Mouse (Mus musculus): ENCODE results near the gene Gmpr.

Gmpr gene

DNA sequence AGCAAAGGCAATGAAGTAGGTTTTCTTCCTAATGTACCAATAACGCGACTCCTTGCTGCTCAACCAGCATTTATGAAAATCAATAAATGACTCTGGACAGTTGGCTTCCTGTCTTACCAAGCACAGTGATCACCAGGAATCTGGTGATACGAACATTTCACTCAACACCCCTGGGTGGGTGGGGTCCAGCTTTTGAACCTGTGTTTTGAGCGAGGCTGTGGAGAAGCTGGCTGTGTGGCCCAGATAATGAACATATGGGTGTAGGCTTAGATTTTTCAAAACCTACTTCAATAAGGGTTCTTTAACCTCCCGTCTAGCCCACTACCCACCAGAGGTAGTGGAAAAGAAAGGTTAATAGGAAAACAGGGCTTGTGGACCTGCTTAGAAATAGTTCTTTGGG, 4.5 kb upstream of the Gmpr start:
- DNase-seq (ENCODE audit: extremely low spot score, low read depth, low spot score): no peak

DNA sequence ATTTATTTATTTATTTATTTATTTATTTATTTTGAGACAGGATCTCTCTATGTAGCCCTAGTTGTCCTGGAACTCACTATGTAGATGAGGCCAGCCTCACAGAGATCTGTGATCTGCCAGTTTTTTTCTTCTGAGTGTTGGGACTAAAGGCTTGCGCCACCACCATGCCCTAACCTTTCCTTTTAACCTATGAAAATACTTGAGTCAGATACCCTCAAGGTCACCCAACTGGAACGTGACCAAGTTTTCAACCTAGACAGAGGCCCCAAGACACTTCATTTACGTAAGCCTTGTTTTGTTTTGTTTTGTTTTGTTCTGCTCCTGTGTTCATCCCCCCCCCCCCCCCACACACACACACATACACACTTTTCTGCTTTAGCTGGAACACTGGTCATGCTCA, 1.7 kb upstream of the Gmpr start:
- DNase-seq (ENCODE audit: extremely low spot score, low read depth, low spot score): no peak

DNA sequence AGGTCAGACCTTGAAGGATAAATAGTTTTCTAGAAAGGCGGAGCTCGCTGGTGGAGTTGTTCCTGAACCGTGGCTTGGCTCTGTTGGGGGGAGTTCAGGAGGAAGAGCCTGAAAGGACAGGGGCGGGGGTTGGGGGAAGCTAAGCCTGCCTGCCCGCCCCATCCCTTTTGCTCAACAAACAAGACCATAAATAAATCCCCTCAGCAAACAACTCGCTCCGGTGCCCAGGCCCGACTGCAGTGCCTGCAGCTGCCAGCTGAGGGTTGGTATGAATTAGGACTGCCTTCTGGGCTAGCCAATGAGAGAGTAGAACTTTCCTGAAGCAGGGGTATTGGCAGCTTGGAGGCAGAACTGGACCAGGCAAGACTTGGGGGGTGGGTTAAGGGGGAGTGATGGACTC, 1.3 kb downstream of the Gmpr start:
- DNase-seq (ENCODE audit: extremely low spot score, low read depth, low spot score): no peak

DNA sequence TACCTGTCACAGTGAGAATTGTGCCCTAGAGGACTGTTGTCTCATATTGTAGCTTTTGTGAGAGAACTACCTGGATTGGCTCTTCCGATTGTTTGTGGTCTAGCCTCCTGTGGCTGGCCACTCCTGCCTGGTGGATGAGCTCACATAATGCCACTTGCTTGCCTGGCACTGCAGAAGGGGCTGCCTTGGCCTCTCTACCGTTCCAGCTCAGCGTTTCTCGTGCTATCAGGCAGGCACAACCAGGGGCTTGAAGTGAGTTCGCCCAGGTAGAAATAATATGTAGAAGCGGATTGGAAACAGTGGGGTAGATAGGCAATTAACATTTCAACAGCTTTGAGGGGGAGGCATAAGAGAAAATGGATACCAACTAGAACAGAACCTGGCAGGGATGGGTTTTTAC, 2.1 kb downstream of the Gmpr start:
- no peak for DNase-seq (ENCODE audit: extremely low spot score, low read depth, low spot score)

DNA sequence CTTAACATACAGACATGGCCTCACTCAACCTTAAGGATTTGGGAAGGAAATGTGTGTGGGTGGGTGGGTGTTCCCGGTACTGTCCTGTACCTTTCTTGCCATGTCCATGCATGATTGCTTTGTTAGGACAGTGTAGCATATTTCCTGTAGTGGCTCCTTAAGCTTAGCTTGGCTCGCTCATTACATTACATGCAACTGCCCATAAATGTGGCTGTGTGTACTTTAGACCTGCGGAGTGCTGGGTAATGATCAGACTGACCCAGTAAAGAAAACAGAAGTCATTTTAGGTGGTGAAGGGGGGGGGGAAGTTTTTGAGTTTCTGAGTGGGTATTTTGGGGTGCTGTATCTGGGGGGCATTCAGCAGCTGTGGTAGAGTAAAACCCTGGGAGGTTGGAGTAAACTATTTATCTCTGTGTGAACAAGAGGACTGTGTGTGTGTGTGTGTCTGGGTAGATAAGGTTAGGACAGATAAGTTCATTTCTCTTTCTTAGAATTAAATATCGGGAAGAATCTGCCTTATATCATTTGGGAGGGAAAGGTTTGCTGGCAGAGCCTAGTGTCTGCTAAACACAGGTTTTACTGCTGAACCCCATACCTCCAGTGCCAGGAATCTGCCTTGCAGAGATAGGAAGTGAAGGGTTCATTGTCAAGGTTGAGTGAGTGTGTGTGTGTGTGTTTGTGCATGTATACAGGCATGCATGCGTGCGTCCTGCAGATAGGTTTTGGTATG, 4.6 kb downstream of the Gmpr start:
- no peak for DNase-seq (ENCODE audit: extremely low spot score, low read depth, low spot score)

DNA sequence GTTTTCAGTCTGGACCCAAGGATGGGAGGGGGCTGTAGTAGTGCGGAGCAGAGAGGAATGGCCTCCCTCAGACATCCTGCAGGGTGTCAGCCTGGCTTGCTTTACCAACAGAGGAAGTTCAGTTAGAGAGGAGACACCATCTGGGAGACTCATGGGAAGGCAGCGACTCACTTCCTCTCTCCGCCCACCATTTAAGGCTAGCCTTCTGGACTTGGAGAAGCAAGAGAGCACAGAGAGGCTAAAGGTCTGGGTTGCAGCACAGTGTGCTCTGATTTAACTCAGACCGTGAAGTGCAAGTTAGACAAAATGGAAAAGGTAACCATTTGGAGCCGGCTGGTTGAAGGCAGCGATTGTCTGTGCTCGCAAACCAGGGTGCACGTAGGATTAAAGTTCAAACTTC, 5.3 kb downstream of the Gmpr start:
- DNase-seq (ENCODE audit: extremely low spot score, low read depth, low spot score): no peak

DNA sequence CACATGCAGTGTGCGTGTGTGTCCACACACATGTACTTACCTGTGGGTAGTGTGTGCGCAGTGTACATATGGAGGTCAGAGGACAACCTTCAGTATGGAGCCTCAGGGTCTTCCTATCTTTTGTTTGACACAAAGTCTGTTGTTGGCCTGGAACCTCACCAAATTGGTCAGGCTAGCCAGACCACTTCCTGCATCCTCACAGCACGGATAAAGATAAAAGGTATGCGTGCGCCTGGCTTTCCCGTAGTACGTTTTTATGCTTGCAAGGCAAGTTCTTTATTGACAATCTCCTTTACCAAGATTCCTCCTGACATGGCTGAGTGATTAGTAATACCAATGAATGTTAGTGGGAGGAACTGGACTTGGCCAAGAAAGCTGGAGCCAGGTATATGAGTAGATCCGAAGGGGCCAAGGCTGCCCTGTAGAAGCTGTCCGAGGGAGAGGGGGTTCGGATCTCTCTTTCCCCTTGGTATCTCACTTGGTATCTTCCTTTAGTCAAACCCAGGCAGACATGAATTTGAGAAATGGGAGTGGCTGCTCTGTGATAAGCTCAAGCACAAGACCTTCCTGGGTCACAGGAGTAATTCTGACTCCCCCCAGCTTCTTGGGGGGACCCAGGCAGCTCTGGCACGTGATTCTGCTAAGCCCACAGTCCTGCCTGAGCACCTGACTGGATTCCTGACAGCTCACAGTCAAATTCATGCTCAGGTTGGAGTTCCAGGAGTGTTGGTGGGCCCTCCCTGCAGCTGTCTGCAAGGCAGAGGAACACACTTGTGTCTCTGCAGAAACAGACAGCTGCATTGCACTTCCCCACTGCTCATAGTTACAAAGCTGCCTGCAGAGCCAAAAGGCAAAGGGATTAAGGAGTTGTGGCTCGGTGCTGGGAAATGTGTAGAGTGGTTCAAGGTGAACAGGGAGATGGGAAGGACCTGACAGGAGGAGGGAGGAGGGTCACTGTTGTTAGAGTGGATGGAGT, 6.1 kb downstream of the Gmpr start:
- DNase-seq (ENCODE audit: extremely low spot score, low read depth, low spot score): no peak

DNA sequence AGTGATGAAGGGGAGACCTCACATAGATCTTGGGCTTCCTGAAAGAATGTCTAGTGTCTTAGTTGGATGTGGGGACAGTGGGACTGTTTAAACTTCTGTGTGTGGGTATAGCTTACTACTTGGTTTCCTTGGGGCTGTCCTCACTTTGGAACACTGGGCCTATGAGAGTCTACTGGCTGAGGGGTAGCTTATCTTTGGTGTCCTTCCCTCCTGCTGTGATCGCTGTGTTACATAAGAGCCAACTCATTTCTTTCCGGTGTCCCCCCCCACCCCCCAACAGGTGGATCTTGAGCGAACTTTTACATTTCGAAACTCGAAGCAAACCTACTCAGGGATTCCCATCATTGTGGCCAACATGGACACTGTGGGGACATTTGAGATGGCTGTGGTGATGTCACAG, 6.9 kb downstream of the Gmpr start:
- DNase-seq (ENCODE audit: extremely low spot score, low read depth, low spot score): no peak

DNA sequence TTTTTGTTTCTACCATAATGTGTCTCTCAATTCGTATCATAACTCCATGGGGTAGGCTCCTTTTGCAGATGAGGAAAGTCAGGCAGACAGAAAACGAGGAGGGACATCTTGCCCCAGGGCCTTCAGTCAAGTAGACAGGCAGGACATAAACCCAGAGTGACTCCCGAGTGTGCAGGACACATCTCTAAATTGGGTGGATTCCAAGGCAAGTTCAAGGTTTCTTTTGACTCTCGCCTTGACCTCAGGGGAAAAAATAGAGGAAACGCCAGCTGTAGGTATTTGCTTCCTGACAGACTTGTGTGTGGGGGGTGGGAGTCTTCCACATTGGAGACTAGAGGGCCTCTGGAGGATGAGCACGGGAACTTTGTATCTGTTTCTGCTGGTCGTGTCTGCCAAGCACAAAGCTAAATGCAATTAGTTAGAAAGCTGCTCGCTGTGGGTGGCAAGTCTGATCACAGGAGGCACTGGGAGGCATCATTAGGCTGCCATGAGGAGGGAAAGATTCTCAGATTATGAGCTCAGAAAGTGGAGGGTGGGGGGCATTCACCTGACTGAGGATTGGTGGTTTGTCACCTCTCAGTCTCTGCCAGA, 7.7 kb downstream of the Gmpr start:
- no peak for DNase-seq (ENCODE audit: extremely low spot score, low read depth, low spot score)

DNA sequence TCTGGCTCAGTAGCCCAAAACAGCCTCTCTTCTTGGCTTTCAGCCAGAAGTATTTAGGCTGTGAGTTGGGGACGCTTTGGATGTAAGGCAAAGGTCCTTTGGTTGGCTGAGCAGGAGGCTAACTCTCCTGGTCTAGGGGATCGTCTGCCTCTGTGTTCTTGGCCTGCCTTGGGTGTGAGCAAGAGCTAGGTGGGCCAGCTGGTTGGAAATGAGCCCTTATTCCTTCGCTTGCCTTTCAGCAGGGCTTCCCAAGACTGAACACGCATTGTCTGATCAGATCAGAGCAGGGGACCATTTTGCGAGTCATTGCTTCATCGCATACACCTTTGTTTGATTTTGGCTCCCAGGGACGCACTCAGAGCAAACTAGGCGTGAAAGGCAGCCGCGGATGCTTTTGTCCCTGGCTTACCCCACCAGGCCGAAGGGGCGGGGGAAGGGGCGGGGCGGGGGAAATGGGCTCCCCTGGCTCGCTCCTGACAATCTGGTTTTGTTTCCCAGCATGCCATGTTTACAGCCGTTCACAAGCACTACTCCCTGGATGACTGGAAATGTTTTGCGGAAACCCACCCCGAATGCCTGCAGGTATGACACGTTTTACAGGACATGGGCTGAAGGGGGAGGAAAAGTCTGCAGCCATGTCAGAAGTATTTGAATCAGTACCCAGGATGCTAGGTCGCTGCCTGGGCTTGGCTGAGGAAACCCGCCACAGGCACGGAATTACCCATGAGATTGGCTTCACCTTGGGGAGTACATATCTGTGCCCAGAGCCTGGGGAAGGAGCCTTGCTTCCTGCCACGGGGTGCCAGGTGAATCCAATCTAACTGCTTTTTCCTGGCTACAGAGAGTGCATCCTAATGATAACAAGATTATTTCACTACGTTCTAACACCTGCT, 9.5 kb downstream of the Gmpr start:
- DNase-seq (ENCODE audit: extremely low spot score, low read depth, low spot score): no peak

DNA sequence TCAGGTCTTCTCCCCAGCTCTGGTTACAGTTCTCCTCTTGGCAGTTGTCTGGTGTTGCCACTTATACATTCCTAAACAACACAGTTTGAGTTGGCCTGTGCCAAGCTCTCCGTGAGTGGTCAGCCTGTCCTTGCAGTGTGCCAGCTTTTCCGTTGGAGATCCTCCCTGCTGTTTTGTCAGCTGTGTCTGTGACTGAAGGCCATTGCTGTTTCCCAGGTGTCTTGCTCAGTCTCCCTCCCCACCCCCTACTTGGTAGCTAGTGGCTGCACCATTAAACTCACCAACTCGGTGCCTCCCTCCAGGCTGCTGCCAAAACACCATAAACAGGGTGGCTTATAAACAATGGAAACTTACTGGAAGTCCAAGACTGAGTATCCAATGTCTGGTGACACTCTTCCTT, 17.1 kb downstream of the Gmpr start:
- DNase-seq (ENCODE audit: extremely low spot score, low read depth, low spot score): no peak

DNA sequence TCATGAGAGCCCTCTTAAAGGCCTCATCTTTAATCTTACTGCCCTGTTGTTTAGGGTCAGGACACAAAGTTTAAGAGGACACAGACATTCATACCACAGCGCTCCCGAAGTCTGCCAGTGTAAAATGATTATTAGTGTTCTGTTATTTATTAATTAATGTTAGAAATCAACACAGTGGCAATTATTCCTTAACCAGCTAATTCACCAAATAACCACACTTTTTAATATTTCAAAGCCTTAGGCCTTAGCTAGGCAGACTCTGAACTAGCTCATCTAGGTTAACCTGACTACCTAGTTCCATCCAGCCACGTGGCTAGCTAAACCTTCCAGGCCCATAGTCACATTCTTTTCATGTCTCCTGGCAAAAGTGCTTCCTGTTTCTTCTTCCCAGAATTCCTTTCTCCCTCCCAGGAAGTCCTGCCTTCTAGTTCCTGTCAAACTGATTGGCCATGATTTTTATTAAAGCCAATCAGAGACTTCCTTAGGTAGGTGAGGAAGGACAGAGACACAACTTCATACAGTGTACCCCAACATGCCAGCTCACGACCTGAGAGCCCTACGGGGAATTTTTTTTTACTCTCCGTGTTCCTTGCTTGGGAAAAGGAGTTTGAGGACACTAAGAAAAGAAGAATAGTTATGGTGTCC, 17.7 kb downstream of the Gmpr start:
- no peak for DNase-seq (ENCODE audit: extremely low spot score, low read depth, low spot score)

DNA sequence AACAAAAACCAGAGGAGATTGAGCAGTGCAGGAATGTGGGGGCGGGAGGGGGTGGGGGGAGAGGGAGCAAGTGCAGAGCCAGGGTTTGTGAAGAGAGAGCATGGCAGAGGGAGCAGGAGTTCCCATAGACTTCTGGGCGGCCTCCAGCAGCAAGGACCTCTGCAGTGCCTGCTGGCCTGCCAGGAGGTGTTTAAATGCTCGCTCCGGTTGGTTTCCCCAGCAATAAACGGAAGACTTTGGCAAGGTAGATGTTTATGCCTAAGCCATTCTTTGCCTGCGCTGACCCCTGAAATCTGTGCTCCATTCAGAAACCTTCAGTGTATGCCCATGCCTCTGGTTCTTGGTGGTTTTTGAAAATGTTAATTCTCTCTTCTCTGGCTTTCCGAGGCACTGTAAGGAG, 19.0 kb downstream of the Gmpr start:
- DNase-seq (ENCODE audit: extremely low spot score, low read depth, low spot score): no peak

DNA sequence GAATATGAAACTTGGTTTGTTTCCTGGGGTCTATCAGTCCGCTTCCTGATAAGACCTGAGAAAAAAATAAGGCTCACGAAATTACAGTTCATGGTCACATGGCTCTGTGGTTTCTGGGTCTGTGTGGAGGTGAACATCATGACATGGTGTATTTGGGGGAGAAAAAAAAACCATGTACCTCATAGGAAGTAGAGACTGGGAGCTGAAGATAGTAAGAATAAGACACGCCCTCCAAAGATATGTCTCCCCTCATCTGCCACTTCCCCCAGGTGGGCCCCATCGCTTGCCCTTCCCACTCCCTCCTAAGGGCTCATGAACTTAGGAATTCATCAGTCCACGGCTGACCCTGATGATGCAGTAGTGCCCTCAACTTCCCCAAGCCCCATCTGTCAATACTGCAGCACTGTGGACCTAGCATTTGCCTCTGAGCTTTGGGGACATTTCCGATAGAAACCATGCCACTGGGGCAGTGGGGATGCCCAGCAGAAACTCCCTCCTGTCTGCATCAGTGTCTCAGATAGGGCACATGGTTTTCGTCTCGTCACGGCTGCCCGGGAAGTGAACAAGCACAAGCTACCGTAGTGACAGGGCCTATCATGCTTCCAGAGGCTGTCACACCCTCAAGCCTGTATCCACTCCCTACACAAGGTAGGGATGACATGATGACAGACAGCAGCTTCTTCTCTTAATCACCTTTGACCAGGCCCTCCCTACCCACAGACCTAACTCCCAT, 20.2 kb downstream of the Gmpr start:
- no peak for DNase-seq (ENCODE audit: extremely low spot score, low read depth, low spot score)

DNA sequence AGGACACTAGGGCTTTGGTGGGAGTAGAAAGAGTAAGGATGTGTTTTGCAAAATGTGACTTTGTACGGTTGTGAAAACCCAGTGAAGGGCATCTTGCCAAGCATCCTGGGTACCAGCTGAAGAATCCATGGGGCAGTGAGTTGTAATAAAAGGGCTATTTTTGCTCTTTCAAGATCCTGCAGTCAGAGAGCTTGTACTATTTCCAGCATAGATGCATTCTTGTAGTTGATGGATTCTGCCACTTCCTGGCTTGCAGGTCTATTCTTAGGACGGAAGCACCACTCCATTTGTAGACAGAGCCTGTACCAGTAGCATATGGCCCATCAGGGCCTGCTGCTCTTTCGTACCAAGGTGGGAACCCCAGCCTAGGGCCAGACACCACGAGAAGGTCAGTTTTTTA, 21.5 kb downstream of the Gmpr start:
- DNase-seq (ENCODE audit: extremely low spot score, low read depth, low spot score): no peak

DNA sequence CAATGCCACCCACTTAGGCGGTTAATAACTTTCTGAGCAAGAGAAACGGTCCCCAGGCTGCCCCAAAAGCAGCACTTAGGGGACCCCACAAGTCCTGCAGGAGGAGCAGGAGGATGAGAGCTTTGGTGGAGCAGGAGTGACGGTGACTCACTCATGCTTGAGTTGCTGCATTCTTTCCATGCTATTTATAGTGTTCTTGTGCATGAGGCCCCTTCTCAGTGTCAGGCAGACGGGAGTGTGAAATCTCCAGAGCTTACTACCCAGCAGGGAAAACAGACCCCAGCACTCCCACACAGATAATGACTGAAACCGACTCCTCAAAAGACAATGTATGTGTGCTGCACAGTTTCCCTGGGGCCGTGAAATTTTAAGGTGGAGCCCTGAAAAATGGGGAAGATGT, 23.5 kb downstream of the Gmpr start:
- no peak for DNase-seq (ENCODE audit: extremely low spot score, low read depth, low spot score)

DNA sequence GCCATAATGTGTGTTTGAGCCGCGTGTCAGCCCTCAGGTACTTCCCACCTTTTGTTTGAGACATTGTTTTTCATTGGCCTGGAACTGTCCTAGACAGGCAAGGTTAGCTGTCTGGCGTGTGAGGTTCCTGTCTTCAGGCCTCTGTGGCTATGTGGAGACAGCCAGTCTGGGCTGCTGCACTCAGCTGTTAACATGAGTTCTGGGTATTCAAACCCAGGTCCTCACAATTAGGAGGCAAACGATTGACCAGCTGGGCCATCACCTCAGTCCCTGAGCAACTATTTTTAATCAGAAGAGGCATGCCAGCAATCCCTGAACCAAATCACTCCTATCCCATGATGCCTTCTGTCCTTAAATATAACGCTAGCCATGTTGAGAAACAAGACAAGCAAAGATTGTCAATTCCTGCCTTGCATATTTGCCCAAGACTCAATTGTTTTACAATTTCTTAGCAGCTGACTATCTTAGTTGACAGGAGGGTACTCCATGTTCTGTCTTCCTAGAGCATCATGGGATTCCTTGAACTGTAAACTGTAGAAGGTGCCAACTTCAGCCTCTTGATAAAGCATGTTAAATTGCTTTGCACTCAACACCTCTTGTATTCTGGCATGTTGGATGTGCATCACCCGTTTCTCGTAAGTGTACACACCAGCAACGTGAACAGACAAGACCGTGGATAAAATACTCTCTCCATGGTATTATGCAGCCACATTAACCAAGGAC, 28.6 kb downstream of the Gmpr start:
- no peak for DNase-seq (ENCODE audit: extremely low spot score, low read depth, low spot score)

DNA sequence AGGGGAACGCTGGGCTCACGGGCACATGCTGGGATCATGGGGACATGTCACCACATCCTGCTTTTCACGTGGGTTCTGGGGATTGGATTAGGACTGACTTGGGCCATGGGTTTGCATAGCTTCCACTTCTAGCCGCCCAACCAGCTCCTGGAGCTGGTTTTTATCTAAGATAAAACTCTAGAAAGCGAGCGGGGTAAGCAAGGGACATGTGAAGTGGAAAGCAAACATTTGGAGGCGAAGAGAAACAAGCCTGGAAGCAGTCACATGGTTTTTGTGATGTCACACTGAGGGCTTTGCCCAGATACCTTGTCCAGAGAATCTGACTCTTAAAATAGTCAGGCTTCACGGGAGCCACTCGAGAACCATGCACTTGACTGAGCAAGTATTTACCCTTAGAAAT, 29.9 kb downstream of the Gmpr start:
- DNase-seq (ENCODE audit: extremely low spot score, low read depth, low spot score): no peak

DNA sequence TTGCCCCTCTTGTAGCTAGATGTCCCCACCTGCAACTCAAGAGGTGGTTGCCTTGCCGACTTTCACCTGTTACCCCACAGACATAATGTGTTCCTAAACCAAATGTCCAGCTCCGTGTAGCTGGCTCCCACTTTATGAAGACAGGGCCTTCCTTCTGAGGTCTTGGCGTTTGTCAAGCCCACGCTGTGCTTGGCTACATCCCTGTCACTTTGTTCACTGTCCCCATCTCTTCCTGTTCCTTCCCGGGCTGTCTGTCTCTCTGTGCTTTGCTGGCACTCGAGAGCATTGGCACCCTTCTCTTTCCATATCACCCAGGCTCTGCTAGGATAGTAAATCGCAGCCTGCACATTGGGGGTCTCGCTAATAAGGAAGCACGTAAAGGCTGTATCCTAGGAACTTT, 30.8 kb downstream of the Gmpr start:
- no peak for DNase-seq (ENCODE audit: extremely low spot score, low read depth, low spot score)

All from hindlimb bud, embryonic 11.5 days (tissue).